Mouse (Mus musculus) heart, embryonic 14.5 days (tissue): ENCODE results near the gene Arhgap18. TPM values are rescaled to one million over a fixed set of nuclear protein-coding genes. Genes with fewer than 3 reads are reported as not detected.
A peak's percentile ranks its signal among the peaks of the same experiment; 100 is the strongest.

Source experiments
- ATAC-seq: fragments of 200-750 bp; cut with Nextera tagmentation; 2 replicates; pipeline ENCODE4 v1.8.0; 2017; ENCODE audit warnings: low read depth, moderate TSS enrichment; ENCODE audit not compliant: insufficient number of reproducible peaks, insufficient read depth, low FRiP score
- H3K27ac ChIP-seq, 2 experiments: fragments of 200-500 bp in 1 of 2; fragments of 300-500 bp in 1 of 2; sonication (generic) in 1 of 2; replicated peaks in 1 of 2; 2 replicates each; pipeline ENCODE4 v1.5.1; 2012 to 2014; ENCODE audit warnings: low read depth in 2 of 2, low read length in 2 of 2, control low read depth in 1 of 2, mild to moderate bottlenecking in 1 of 2, mixed read lengths in 1 of 2; ENCODE audit not compliant: control insufficient read depth in 1 of 2, insufficient read depth in 1 of 2
- H3K27me3 ChIP-seq: fragments of 300-500 bp; sonication (generic); 2 replicates; pipeline ENCODE4 v1.6.1; 2014; ENCODE audit warnings: mild to moderate bottlenecking, low read length, control low read depth; ENCODE audit not compliant: control insufficient read depth, insufficient read depth
- H3K36me3 ChIP-seq: fragments of 300-500 bp; sonication (generic); 2 replicates; pipeline ENCODE4 v1.6.1; 2014; ENCODE audit warnings: mild to moderate bottlenecking, control low read depth, low read length, mixed read lengths; ENCODE audit not compliant: control insufficient read depth, insufficient read depth
- H3K4me1 ChIP-seq, 2 experiments: fragments of 200-500 bp in 1 of 2; fragments of 300-500 bp in 1 of 2; sonication (generic) in 1 of 2; 2 replicates each; pipeline ENCODE4 v1.6.1; 2012 to 2014; ENCODE audit warnings: low read length in 2 of 2, control low read depth in 1 of 2, mixed read lengths in 1 of 2; ENCODE audit not compliant: control insufficient read depth in 2 of 2, insufficient read depth in 2 of 2
- H3K4me2 ChIP-seq: fragments of 300-500 bp; sonication (generic); 2 replicates; pipeline ENCODE4 v1.6.1; 2014; ENCODE audit warnings: mild to moderate bottlenecking, low read length
- H3K4me3 ChIP-seq, 2 experiments: fragments of 200-500 bp in 1 of 2; fragments of 300-500 bp in 1 of 2; sonication (generic) in 1 of 2; 2 replicates each; pipeline ENCODE4 v1.5.1; 2012 to 2014; ENCODE audit warnings: low read length in 2 of 2, mild to moderate bottlenecking in 2 of 2, control low read depth in 1 of 2, low read depth in 1 of 2, moderate library complexity in 1 of 2; ENCODE audit not compliant: control insufficient read depth in 1 of 2, insufficient read depth in 1 of 2
- H3K9ac ChIP-seq: fragments of 300-500 bp; sonication (generic); 2 replicates; pipeline ENCODE4 v1.6.1; 2014; ENCODE audit warnings: mild to moderate bottlenecking, low read length
- H3K9me3 ChIP-seq: fragments of 300-500 bp; sonication (generic); 2 replicates; pipeline ENCODE4 v1.6.1; 2016; ENCODE audit warnings: low read length, control low read depth; ENCODE audit not compliant: control insufficient read depth
- WGBS: fragments of 180-500 bp; shearing (Covaris S2); extraction: QIAGEN DNeasy Blood & Tissue Kit; methylation state at CpG from one replicate; pipeline ENCODE4 v1.1.7; 2014; 5-methylcytosine and 5-hydroxymethylcytosine counted together
- polyA plus RNA-seq: library from polyadenylated mRNA; unstranded; fragments of >200 nt; fragmentation: Nextera tagmentation; extraction: Ambion mirVana; gene quantifications from 2 replicates; pipeline ENCODE4 v1.2.1, GENCODE M21; 2014

Arhgap18 gene
- polyA plus RNA-seq, 1 experiment from 2014 or later = 44.9 TPM

DNA sequence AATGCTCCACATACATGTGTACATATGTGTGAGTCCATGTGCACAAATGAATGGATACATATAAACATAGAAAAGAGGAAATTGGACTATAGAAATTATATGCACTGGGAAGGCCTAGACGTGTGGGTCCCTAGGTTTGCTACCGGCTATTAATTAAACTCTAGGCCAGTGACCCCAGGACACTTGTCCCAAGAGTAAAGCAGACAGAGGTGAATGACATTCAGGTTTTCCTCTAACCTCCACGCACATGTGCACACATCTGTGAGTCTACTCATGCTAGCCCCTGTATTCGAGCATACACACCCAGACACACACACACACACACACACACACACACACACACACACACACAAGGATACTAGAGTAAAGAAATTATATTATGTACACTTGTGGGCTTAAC lies 104.4 kb downstream of the Arhgap18 start:
- Histone ChIP-seq H3K4me2 (no peak overlapping the region), H3K36me3 (peaks cover 16% of the 10 kb centered on the region), H3K4me1 (no peaks in the 10 kb centered on the region), H3K9ac (no peak overlapping the region), H3K27ac (no peak overlapping the region), H3K27me3 (no peaks in the 10 kb centered on the region), H3K9me3 (no peaks in the 10 kb centered on the region), H3K4me3 (no peak overlapping the region)
- ATAC-seq = no peak
- WGBS = 90% methylated on average over 4 of the region's 4 CpGs

DNA sequence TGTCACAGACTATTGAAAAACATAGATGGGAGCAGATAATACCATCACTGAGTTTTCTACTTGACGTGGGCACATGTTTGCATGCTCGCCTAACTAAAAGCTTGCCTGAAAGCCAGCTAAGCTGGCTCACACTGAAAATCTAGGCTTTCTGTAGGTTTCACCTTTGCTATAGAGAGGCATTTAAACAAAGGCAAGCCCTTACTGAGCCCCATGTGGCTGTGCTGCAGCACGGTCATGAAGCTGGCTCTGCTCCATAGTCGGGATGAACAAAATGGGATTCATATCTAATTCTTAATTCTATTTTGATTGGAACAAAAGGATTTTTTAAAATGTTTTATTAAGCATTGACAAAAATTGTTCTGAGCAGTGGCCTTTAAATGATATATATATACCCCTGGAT lies 105.3 kb downstream of the Arhgap18 start:
- Histone ChIP-seq H3K4me3 (no peak overlapping the region), H3K9me3 (no peaks in the 10 kb centered on the region), H3K4me2 (no peak overlapping the region), H3K36me3 (peaks cover 13% of the 10 kb centered on the region), H3K4me1 (no peaks in the 10 kb centered on the region), H3K27ac (no peak overlapping the region), H3K9ac (no peak overlapping the region), H3K27me3 (no peaks in the 10 kb centered on the region)
- WGBS = 84% methylated on average over 4 of the region's 4 CpGs
- ATAC-seq = no peak

DNA sequence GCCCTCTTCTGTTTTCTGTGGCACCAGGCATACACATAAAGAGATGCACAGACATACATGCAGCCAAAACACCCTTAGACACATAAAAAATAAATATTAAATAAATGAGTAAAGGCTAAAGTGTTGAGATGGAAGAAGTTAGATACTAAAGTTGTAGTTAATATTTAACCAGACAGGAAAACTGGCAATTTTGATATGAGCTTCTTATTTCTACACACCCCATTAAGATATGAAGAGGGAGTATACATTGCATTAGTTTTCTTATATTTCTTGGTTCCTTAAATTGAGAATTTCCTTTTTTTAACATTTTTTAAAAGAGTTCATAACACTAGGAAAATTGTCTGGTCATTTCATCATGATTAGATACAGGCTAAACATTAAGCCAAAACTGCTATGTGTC lies 108.0 kb downstream of the Arhgap18 start:
- ATAC-seq = no peak
- H3K4me1 ChIP-seq = no peaks in the 10 kb centered on the region

DNA sequence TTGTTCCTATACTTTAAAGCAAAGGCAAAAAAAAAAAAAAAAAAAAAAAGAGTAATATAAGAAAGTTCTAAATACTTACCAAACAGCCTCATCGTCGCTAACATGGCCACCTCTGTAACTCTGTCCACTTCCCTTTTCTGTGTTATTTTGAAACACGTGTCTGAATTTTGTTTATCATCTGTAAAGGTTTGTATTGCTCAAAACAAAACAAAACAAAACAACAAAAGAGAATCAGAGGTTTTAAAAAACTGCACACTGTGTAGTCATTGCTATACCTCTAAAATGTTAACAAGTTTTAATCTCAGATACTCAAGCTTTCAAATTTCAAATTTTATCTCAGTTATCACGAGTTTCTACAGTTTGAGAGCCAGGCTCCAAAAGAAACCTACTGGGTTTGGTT lies 109.0 kb downstream of the Arhgap18 start:
- no peak overlapping the region for H3K4me3 ChIP-seq
- H3K27me3 ChIP-seq = no peaks in the 10 kb centered on the region
- 76% methylated on average over 4 of the region's 4 CpGs for WGBS
- H3K4me1 ChIP-seq = no peaks in the 10 kb centered on the region
- peaks cover 9% of the 10 kb centered on the region for H3K36me3 ChIP-seq
- no peak for ATAC-seq
- H3K4me2 ChIP-seq = no peak overlapping the region
- no peak overlapping the region for H3K27ac ChIP-seq
- H3K9ac ChIP-seq = no peak overlapping the region
- H3K9me3 ChIP-seq = no peaks in the 10 kb centered on the region

More for the DNA sequence above, 108.0 kb downstream of the Arhgap18 start:
- H3K4me3 ChIP-seq = no peak overlapping the region
- peaks cover 9% of the 10 kb centered on the region for H3K36me3 ChIP-seq
- H3K9me3 ChIP-seq = no peaks in the 10 kb centered on the region
- H3K9ac ChIP-seq = no peak overlapping the region
- H3K4me2 ChIP-seq = no peak overlapping the region
- H3K27me3 ChIP-seq = no peaks in the 10 kb centered on the region
- no peak overlapping the region for H3K27ac ChIP-seq

DNA sequence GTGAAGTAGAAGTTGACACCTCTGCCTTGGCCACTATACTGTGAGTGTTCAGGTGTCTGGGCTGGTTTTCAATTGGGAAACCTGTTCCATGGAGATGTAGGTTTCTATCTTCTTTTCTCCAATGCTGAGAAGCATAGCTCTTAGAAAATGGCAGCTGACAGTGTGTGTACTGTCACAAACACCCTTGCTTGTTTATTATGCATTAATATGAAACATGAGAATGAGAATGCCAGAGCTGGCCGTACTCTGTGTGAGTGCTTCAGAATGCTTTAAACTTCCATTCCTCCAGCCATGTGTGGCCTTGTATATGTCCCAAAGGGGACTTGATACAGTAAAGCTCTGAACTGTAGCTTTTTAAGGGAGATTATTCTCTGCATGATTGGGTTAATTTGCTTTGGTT lies 110.8 kb downstream of the Arhgap18 start:
- Histone ChIP-seq H3K4me1 (no peaks in the 10 kb centered on the region), H3K9ac (no peak overlapping the region), H3K4me2 (no peak overlapping the region), H3K9me3 (no peaks in the 10 kb centered on the region), H3K4me3 (no peak overlapping the region), H3K27ac (no peak overlapping the region), H3K27me3 (no peaks in the 10 kb centered on the region), H3K36me3 (peaks cover 9% of the 10 kb centered on the region)
- no peak for ATAC-seq
- 94% methylated on average over 1 of the region's 1 CpGs for WGBS

DNA sequence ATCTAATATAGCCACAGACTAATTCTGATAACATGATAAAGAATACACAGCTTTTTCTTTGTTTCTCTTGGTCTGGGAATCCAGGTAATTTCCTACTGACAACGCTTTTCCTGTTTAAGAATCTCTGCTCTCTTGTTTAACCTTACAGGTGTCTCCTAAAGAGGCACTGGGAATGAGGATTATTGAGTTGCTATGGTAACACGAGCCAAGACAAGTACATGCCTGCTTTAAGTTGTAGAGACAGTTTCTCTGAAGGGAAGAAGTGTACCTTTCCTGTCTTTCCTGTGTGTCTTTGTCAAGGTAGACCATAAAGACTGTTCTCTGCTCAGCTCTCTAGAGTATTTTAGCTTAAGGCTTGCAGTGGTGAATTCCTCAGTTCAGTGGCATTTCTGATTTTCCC lies 117.6 kb downstream of the Arhgap18 start:
- Histone ChIP-seq H3K27ac (no peak overlapping the region), H3K4me1 (no peaks in the 10 kb centered on the region; a peak in 1 of 4 replicates), H3K36me3 (peaks cover 21% of the 10 kb centered on the region), H3K9me3 (no peaks in the 10 kb centered on the region), H3K9ac (no peak overlapping the region), H3K27me3 (no peaks in the 10 kb centered on the region), H3K4me2 (no peak overlapping the region), H3K4me3 (no peak overlapping the region)
- no peak for ATAC-seq
- WGBS = 68% methylated on average over 2 of the region's 2 CpGs

DNA sequence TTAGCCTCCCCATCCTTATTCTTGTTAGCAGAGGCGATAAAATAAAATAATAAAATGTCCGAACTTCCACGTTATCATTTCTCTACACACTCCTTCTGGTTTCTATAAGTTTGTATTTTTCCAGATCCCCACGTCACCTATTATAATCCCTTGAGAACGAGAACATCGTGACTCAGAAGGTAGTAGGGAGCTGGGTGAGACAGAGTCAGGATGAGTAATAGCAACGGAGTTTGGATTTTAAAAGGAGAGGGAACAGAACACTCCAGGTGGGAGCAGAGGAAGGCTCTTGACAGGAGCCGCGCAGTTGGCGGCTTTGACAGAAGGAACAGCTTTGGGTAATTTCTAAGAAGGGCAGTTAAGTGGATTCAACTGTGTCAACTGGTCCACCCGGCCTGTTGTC lies 124.1 kb downstream of the Arhgap18 start:
- no peak overlapping the region for H3K9ac ChIP-seq
- H3K9me3 ChIP-seq = no peaks in the 10 kb centered on the region
- 85% methylated on average over 11 of the region's 11 CpGs for WGBS
- no peaks in the 10 kb centered on the region for H3K27me3 ChIP-seq
- H3K4me2 ChIP-seq = no peak overlapping the region
- 0 out of 4 replicates have a peak, but pooled peaks cover 2 to 10% of the 10 kb centered on the region in 2 experiments for H3K4me1 ChIP-seq
- H3K27ac ChIP-seq = no peak overlapping the region
- H3K4me3 ChIP-seq = no peak overlapping the region
- H3K36me3 ChIP-seq = peaks cover 48% of the 10 kb centered on the region
- ATAC-seq = no peak

DNA sequence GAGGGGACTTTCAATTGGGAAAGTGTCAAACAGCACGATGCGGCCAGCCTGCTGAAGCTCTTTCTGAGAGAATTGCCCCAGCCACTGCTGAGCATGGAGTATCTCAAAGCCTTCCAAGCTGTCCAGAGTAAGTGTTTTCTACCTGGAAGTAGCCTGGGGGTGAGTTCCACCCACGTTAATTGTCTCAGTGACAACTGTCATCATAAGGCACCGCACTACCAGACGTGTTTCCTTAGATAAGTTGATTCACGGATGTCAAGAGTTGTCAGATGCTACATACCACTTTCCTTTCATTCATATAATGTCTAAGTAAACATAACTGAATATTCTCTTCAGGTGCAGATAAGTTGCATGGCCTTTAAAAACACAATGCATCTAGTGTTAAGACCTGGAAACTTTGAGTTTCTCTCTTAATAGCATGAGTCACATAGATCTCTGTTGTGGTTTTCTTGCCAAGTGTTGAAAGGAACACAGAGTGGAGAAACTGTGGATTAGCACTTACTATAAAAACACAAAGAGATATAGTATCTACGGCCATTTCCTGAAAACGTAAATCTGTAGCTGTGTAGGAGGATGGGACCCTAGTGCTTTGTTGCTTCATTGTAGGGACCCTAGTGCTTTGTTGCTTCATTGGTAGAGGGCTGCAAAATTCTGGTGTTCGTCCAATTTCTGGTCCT lies 125.8 kb downstream of the Arhgap18 start:
- Histone ChIP-seq H3K36me3 (peaks cover 39% of the 10 kb centered on the region), H3K27me3 (no peaks in the 10 kb centered on the region), H3K9ac (no peak overlapping the region), H3K27ac (peak overlapping the region; percentile 24 to 27; a peak in 2 of 4 replicates), H3K9me3 (no peaks in the 10 kb centered on the region), H3K4me3 (no peak overlapping the region), H3K4me1 (0 out of 4 replicates have a peak, but pooled peaks cover 2 to 10% of the 10 kb centered on the region in 2 experiments), H3K4me2 (0 out of 2 replicates have a peak overlapping the region, but pooled peaks have one; percentile 5)
- peak; percentile 69; the same call in 1 of the 2 replicates for ATAC-seq
- 29% methylated on average over 9 of the region's 9 CpGs for WGBS
